Mouse (Mus musculus) stomach, postnatal 0 days (tissue): ENCODE measurements around the gene Gm45716.

Experiments
- CTCF ChIP-seq: IDR thresholded peaks from 2 replicates; pipeline ENCODE4 v1.5.1; 2016; ENCODE audit warnings: antibody characterized with exemption, low read depth, mild to moderate bottlenecking, moderate library complexity
- EP300 ChIP-seq: optimal IDR thresholded peaks from 2 replicates; pipeline ENCODE3; 2016; ENCODE audit warnings: antibody characterized with exemption

- TF ChIP-seq EP300 (no peak), CTCF (peak; percentile 49)
Measured at GRCm38 (mm10) chr11:90249025-90249650, 61.7 kb downstream of the Gm45716 start, which contains the start of gene Mmd.
